Mouse (Mus musculus): Measurements from ENCODE around the gene Gramd1b. TPM values are rescaled to one million over a fixed set of nuclear protein-coding genes. Genes with fewer than 3 reads are reported as not detected.

Gramd1b gene
- polyA plus RNA-seq, 1 experiment from 2014 or later: 8.5 TPM

- H3K36me3 ChIP-seq (ENCODE audit: control insufficient read depth, insufficient read depth, low read length): no peaks in the 10 kb centered on the region
- no peak overlapping the region for H3K4me2 ChIP-seq
- whole genome bisulfite sequencing (ENCODE audit: insufficient replicate concordance): 80% methylated on average over 9 of the region's 9 CpGs
Observed at GRCm38 (mm10) chr9:40472961-40473510, 58.1 kb downstream of the Gramd1b start.

GRCm38 (mm10) chr9:40469403-40470137 is 61.6 kb downstream of the Gramd1b start:
- 37% methylated on average over 15 of the region's 15 CpGs for WGBS (ENCODE audit: insufficient replicate concordance)
- ATAC-seq (replicated peaks; ENCODE audit: insufficient number of reproducible peaks, low FRiP score, low TSS enrichment): no peak
- H3K4me2 ChIP-seq: 0 out of 2 replicates have a peak overlapping the region, but pooled peaks have one; percentile 25
- H3K4me1 ChIP-seq (ENCODE audit: control insufficient read depth, insufficient read depth, low read length): 0 out of 2 replicates have a peak, but pooled peaks cover 8% of the 10 kb centered on the region
- no peak overlapping the region for H3K4me3 ChIP-seq (ENCODE audit: low read depth, low read length)
- H3K27me3 ChIP-seq (ENCODE audit: control insufficient read depth, insufficient read depth, low read length): 0 out of 2 replicates have a peak, but pooled peaks cover 2% of the 10 kb centered on the region
- H3K9ac ChIP-seq (ENCODE audit: low read depth, low read length): no peak overlapping the region
- H3K36me3 ChIP-seq (ENCODE audit: control insufficient read depth, insufficient read depth, low read length): no peaks in the 10 kb centered on the region
- H3K9me3 ChIP-seq (replicated peaks; ENCODE audit: control insufficient read depth, low read length): no peaks in the 10 kb centered on the region
- no peak overlapping the region for H3K27ac ChIP-seq (ENCODE audit: low read depth, low read length)

More at GRCm38 (mm10) chr9:40472961-40473510, 58.1 kb downstream of the Gramd1b start:
- Histone ChIP-seq H3K4me1 (ENCODE audit: control insufficient read depth, insufficient read depth, low read length) (peaks cover 5% of the 10 kb centered on the region), H3K4me3 (ENCODE audit: low read depth, low read length) (no peak overlapping the region), H3K9me3 (replicated peaks; ENCODE audit: control insufficient read depth, low read length) (no peaks in the 10 kb centered on the region), H3K27me3 (ENCODE audit: control insufficient read depth, insufficient read depth, low read length) (no peaks in the 10 kb centered on the region), H3K9ac (ENCODE audit: low read depth, low read length) (no peak overlapping the region), H3K27ac (ENCODE audit: low read depth, low read length) (no peak overlapping the region)
- ATAC-seq (replicated peaks; ENCODE audit: insufficient number of reproducible peaks, low FRiP score, low TSS enrichment): no peak

- Histone ChIP-seq H3K27me3 (ENCODE audit: control insufficient read depth, insufficient read depth, low read length) (0 out of 2 replicates have a peak, but pooled peaks cover 2% of the 10 kb centered on the region), H3K4me3 (ENCODE audit: low read depth, low read length) (no peak overlapping the region), H3K4me1 (ENCODE audit: control insufficient read depth, insufficient read depth, low read length) (0 out of 2 replicates have a peak, but pooled peaks cover 8% of the 10 kb centered on the region), H3K9me3 (replicated peaks; ENCODE audit: control insufficient read depth, low read length) (no peaks in the 10 kb centered on the region), H3K36me3 (ENCODE audit: control insufficient read depth, insufficient read depth, low read length) (no peaks in the 10 kb centered on the region), H3K4me2 (no peak overlapping the region), H3K9ac (ENCODE audit: low read depth, low read length) (no peak overlapping the region), H3K27ac (ENCODE audit: low read depth, low read length) (no peak overlapping the region)
- no peak for ATAC-seq (replicated peaks; ENCODE audit: insufficient number of reproducible peaks, low FRiP score, low TSS enrichment)
- WGBS (ENCODE audit: insufficient replicate concordance): 51% methylated on average over 7 of the region's 7 CpGs
Observed at GRCm38 (mm10) chr9:40466782-40467181, 64.4 kb downstream of the Gramd1b start.

GRCm38 (mm10) chr9:40465596-40465995 is 65.6 kb downstream of the Gramd1b start:
- ATAC-seq (replicated peaks; ENCODE audit: insufficient number of reproducible peaks, low FRiP score, low TSS enrichment): no peak
- WGBS (ENCODE audit: insufficient replicate concordance): 73% methylated on average over 5 of the region's 5 CpGs
- Histone ChIP-seq H3K36me3 (ENCODE audit: control insufficient read depth, insufficient read depth, low read length) (no peaks in the 10 kb centered on the region), H3K27ac (ENCODE audit: low read depth, low read length) (no peak overlapping the region), H3K4me1 (ENCODE audit: control insufficient read depth, insufficient read depth, low read length) (peaks cover 17% of the 10 kb centered on the region; the same call in 1 of the 2 replicates), H3K9ac (ENCODE audit: low read depth, low read length) (no peak overlapping the region), H3K9me3 (replicated peaks; ENCODE audit: control insufficient read depth, low read length) (no peaks in the 10 kb centered on the region), H3K4me2 (no peak overlapping the region), H3K4me3 (ENCODE audit: low read depth, low read length) (no peak overlapping the region), H3K27me3 (ENCODE audit: control insufficient read depth, insufficient read depth, low read length) (0 out of 2 replicates have a peak, but pooled peaks cover 2% of the 10 kb centered on the region)

GRCm38 (mm10) chr9:40462401-40462800 is 68.8 kb downstream of the Gramd1b start:
- no peaks in the 10 kb centered on the region for H3K36me3 ChIP-seq (ENCODE audit: control insufficient read depth, insufficient read depth, low read length)
- H3K4me2 ChIP-seq: no peak overlapping the region
- no peak overlapping the region for H3K9ac ChIP-seq (ENCODE audit: low read depth, low read length)
- WGBS (ENCODE audit: insufficient replicate concordance): 78% methylated on average over 6 of the region's 6 CpGs
- 0 out of 2 replicates have a peak, but pooled peaks cover 2% of the 10 kb centered on the region for H3K27me3 ChIP-seq (ENCODE audit: control insufficient read depth, insufficient read depth, low read length)
- H3K4me1 ChIP-seq (ENCODE audit: control insufficient read depth, insufficient read depth, low read length): peaks cover 20% of the 10 kb centered on the region; the same call in 1 of the 2 replicates
- H3K4me3 ChIP-seq (ENCODE audit: low read depth, low read length): no peak overlapping the region
- no peak for ATAC-seq (replicated peaks; ENCODE audit: insufficient number of reproducible peaks, low FRiP score, low TSS enrichment)
- no peaks in the 10 kb centered on the region for H3K9me3 ChIP-seq (replicated peaks; ENCODE audit: control insufficient read depth, low read length)
- no peak overlapping the region for H3K27ac ChIP-seq (ENCODE audit: low read depth, low read length)

- H3K4me3 ChIP-seq (ENCODE audit: low read depth, low read length): no peak overlapping the region
Observed at GRCm38 (mm10) chr9:40460781-40461180, 70.4 kb downstream of the Gramd1b start.

GRCm38 (mm10) chr9:40459304-40460280 is 71.6 kb downstream of the Gramd1b start:
- no peak for ATAC-seq (replicated peaks; ENCODE audit: insufficient number of reproducible peaks, low FRiP score, low TSS enrichment)
- WGBS (ENCODE audit: insufficient replicate concordance): 54% methylated on average over 5 of the region's 5 CpGs
- Histone ChIP-seq H3K9ac (ENCODE audit: low read depth, low read length) (no peak overlapping the region), H3K4me1 (ENCODE audit: control insufficient read depth, insufficient read depth, low read length) (peaks cover 16% of the 10 kb centered on the region; the same call in 1 of the 2 replicates), H3K27ac (ENCODE audit: low read depth, low read length) (no peak overlapping the region), H3K36me3 (ENCODE audit: control insufficient read depth, insufficient read depth, low read length) (no peaks in the 10 kb centered on the region), H3K9me3 (replicated peaks; ENCODE audit: control insufficient read depth, low read length) (no peaks in the 10 kb centered on the region), H3K4me3 (ENCODE audit: low read depth, low read length) (no peak overlapping the region), H3K27me3 (ENCODE audit: control insufficient read depth, insufficient read depth, low read length) (no peaks in the 10 kb centered on the region), H3K4me2 (no peak overlapping the region)

More at GRCm38 (mm10) chr9:40460781-40461180, 70.4 kb downstream of the Gramd1b start:
- WGBS (ENCODE audit: insufficient replicate concordance): 16% methylated on average over 6 of the region's 6 CpGs
- no peaks in the 10 kb centered on the region for H3K9me3 ChIP-seq (replicated peaks; ENCODE audit: control insufficient read depth, low read length)
- 0 out of 2 replicates have a peak, but pooled peaks have one; percentile 18 for ATAC-seq (replicated peaks; ENCODE audit: insufficient number of reproducible peaks, low FRiP score, low TSS enrichment)
- no peaks in the 10 kb centered on the region for H3K36me3 ChIP-seq (ENCODE audit: control insufficient read depth, insufficient read depth, low read length)
- 0 out of 2 replicates have a peak, but pooled peaks cover 2% of the 10 kb centered on the region for H3K27me3 ChIP-seq (ENCODE audit: control insufficient read depth, insufficient read depth, low read length)
- H3K4me2 ChIP-seq: peak overlapping the region; percentile 19; the same call in 1 of the 2 replicates
- 0 out of 2 replicates have a peak overlapping the region, but pooled peaks have one; percentile 29 for H3K27ac ChIP-seq (ENCODE audit: low read depth, low read length)
- peaks cover 16% of the 10 kb centered on the region; the same call in 1 of the 2 replicates for H3K4me1 ChIP-seq (ENCODE audit: control insufficient read depth, insufficient read depth, low read length)
- H3K9ac ChIP-seq (ENCODE audit: low read depth, low read length): peak overlapping the region; percentile 10; the same call in 1 of the 2 replicates

Data from heart, embryonic 11.5 days (tissue).